Mouse (Mus musculus): ENCODE results near the gene Rock2.

DNA sequence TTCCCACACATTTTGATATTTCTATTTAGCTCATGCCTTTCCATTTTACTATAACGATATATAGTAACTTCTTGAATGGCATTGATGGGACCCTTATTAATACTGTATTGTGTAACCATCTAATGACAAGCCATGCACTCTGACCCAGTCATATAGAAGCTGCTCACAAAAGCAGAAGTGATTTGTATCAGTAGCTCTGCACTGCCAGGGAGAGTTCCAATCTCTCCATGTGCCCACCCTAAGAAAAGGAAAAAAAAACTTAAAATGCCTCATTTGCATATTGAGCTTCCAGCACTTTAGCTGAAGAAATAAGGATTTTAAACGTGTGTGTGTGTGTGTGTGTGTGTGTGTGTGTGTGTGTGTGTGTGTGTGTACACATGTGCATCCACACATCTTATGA, 97.7 kb downstream of the Rock2 start:
- no peak for TF ChIP-seq CTCF (IDR thresholded peaks at IDR 0.05; ENCODE audit: low read depth, low read length)
- no peak for TF ChIP-seq POLR2AphosphoS5 (IDR thresholded peaks at IDR 0.05; ENCODE audit: insufficient replicate concordance, low read depth, low read length)
- TF ChIP-seq GATA1 (IDR thresholded peaks at IDR 0.05; ENCODE audit: borderline replicate concordance, low read length): no peak
- TF ChIP-seq TAL1 (conservative IDR thresholded peaks at IDR 0.05; ENCODE audit: low read depth, low read length): no peak
